In genomic region chr14:74731221-74732078, GRCm38 (mm10) we compare ENCODE assay signal across 8 mouse cellular contexts. TPM values are rescaled to one million over a fixed set of nuclear protein-coding genes. Genes with fewer than 3 reads are reported as not detected.
DNase-seq lines count a peak whose midpoint lies in the region; ATAC-seq and TF ChIP-seq lines count a peak whose summit lies in the region.

No protein-coding gene starts in this region.

- H3K4me1 ChIP-seq in heart, postnatal 0 days (ENCODE audit: control insufficient read depth, insufficient read depth): peaks cover 11% of the 10 kb centered on the region
- H3K4me1 ChIP-seq in forebrain, embryonic 10.5 days: peaks cover 23% of the 10 kb centered on the region
- H3K4me1 ChIP-seq in kidney, postnatal 0 days (replicated peaks; ENCODE audit: insufficient read depth, low read length): no peaks in the 10 kb centered on the region; the same call in 1 of the 2 replicates

- DNase-seq in heart, postnatal 0 days (ENCODE audit: low spot score): no peak
- no peak for DNase-seq in heart, adult 18-20 months
- DNase-seq in forebrain, embryonic 10.5 days (ENCODE audit: extremely low spot score, low spot score): no peak
- DNase-seq in kidney, postnatal 0 days (ENCODE audit: low spot score): peak; percentile 53
- DNase-seq in naive thymus-derived CD4-positive, alpha-beta T cell, adult 2 months (ENCODE audit: low read depth): peak; percentile 19
- DNase-seq in adrenal gland, postnatal 14 days: no peak
- no peak for DNase-seq in urinary bladder, postnatal 36 days (ENCODE audit: low spot score in 2 of 2)
- DNase-seq in embryo, embryonic 9.5 days (ENCODE audit: extremely low spot score): no peak

- H3K4me2 ChIP-seq in heart, postnatal 0 days (ENCODE audit: low read depth, low read length): peak overlapping the region; percentile 77
- H3K4me2 ChIP-seq in kidney, postnatal 0 days (ENCODE audit: low read length): peak overlapping the region; percentile 79

- no peaks in the 10 kb centered on the region for H3K27me3 ChIP-seq in heart, postnatal 0 days (ENCODE audit: control insufficient read depth, insufficient read depth, low read length)
- H3K27me3 ChIP-seq in forebrain, embryonic 10.5 days (ENCODE audit: poor library complexity, severe bottlenecking): no peaks in the 10 kb centered on the region
- no peaks in the 10 kb centered on the region for H3K27me3 ChIP-seq in kidney, postnatal 0 days (ENCODE audit: insufficient read depth, low read length)

- H3K9ac ChIP-seq in heart, postnatal 0 days (replicated peaks; ENCODE audit: low read depth, low read length): peak overlapping the region; percentile 82; the same call in 1 of the 2 replicates
- 0 out of 2 replicates have a peak overlapping the region, but pooled peaks have one; percentile 31 for H3K9ac ChIP-seq in kidney, postnatal 0 days (ENCODE audit: low read depth, low read length)

- no peak for ATAC-seq in heart, postnatal 0 days (ENCODE audit: insufficient read depth, low read depth)
- ATAC-seq in kidney, postnatal 0 days (replicated peaks; ENCODE audit: low FRiP score, low read depth): peak; percentile 31

- H3K27ac ChIP-seq in heart, postnatal 0 days (ENCODE audit: low read depth): peak overlapping the region; percentile 52
- peak overlapping the region; percentile 91 for H3K27ac ChIP-seq in forebrain, embryonic 10.5 days
- peak overlapping the region; percentile 82 for H3K27ac ChIP-seq in kidney, postnatal 0 days

- WGBS in heart, postnatal 0 days: 31% methylated on average over 9 of the region's 9 CpGs
- WGBS in forebrain, embryonic 10.5 days: 32% methylated on average over 9 of the region's 9 CpGs
- 18% methylated on average over 9 of the region's 9 CpGs for WGBS in kidney, postnatal 0 days

- H3K36me3 ChIP-seq in heart, postnatal 0 days (replicated peaks; ENCODE audit: control insufficient read depth, insufficient read depth, low read length): peaks cover 10% of the 10 kb centered on the region; the same call in 1 of the 2 replicates
- peaks cover 14% of the 10 kb centered on the region for H3K36me3 ChIP-seq in forebrain, embryonic 10.5 days (replicated peaks)
- peaks cover 4% of the 10 kb centered on the region; the same call in 1 of the 2 replicates for H3K36me3 ChIP-seq in kidney, postnatal 0 days (ENCODE audit: insufficient read depth, low read length)

- no peak for TF ChIP-seq CTCF in heart, postnatal 0 days (IDR thresholded peaks at IDR 0.05; ENCODE audit: low read depth)
- no peak for TF ChIP-seq CTCF in kidney, postnatal 0 days (IDR thresholded peaks at IDR 0.05; ENCODE audit: low read depth)

- no peaks in the 10 kb centered on the region for H3K9me3 ChIP-seq in heart, postnatal 0 days (replicated peaks; ENCODE audit: control insufficient read depth, low read length)
- no peaks in the 10 kb centered on the region for H3K9me3 ChIP-seq in forebrain, embryonic 10.5 days
- no peaks in the 10 kb centered on the region for H3K9me3 ChIP-seq in kidney, postnatal 0 days (replicated peaks; ENCODE audit: low read length)

- no peak for TF ChIP-seq EP300 in heart, postnatal 0 days (IDR thresholded peaks at IDR 0.05; ENCODE audit: low read depth)

- peak overlapping the region; percentile 82 for H3K4me3 ChIP-seq in heart, postnatal 0 days (ENCODE audit: low read depth, low read length)
- H3K4me3 ChIP-seq in forebrain, embryonic 10.5 days: peak overlapping the region; percentile 86
- peak overlapping the region; percentile 80 for H3K4me3 ChIP-seq in kidney, postnatal 0 days (replicated peaks; ENCODE audit: low read depth, low read length)

RNA-seq across cellular contexts. Expression of gene Esd, which starts 0.6 kb away (rescaled TPM):
- total RNA-seq in heart, postnatal 0 days (2014; rRNA removed; ENCODE audit: low replicate concordance): 243 and 352 TPM in 2 replicates
- polyA plus RNA-seq in heart, postnatal 0 days (2015; fragmentation: Nextera tagmentation; extraction: Ambion mirVana): 287 and 300 TPM in 2 replicates
- total RNA-seq in heart, adult 18-20 months (2021): 100 to 1,000 TPM; 124 to 130 TPM
- polyA plus RNA-seq in forebrain, embryonic 10.5 days (2016; fragmentation: Nextera tagmentation; extraction: Ambion mirVana): 318 and 332 TPM in 2 replicates
- polyA plus RNA-seq in kidney, postnatal 0 days (2015; fragmentation: Nextera tagmentation; extraction: Ambion mirVana): 591 and 629 TPM in 2 replicates
- total RNA-seq in adrenal gland, postnatal 14 days (2021): 225 and 229 TPM in 2 replicates

Comparison
In these comparisons a context has a peak if more than half of its experiments do, and no peak if none do; other contexts are left out.
1. DNase-seq: peak in kidney, postnatal 0 days (single experiment) and naive thymus-derived CD4-positive, alpha-beta T cell, adult 2 months (single experiment); none in heart, postnatal 0 days (single experiment), heart, adult 18-20 months (0 of 2), forebrain, embryonic 10.5 days (single experiment), adrenal gland, postnatal 14 days (single experiment), urinary bladder, postnatal 36 days (0 of 2) and embryo, embryonic 9.5 days (single experiment).
2. Peak in every context shown above with its lines, with median percentiles within 50 percentile points of each other: H3K27ac ChIP-seq and H3K4me3 ChIP-seq.